ENCODE assay signal across 15 mouse cellular contexts in genomic region chr2:105375261-105375660, GRCm38 (mm10).
"Had no signal": no experiment of that assay in that cellular context is flagged by ENCODE, and none has a peak within 500 bp of the region (broad histone marks: within the 10 kb centered on the region; RNA-seq: fewer than 3 reads in every experiment).

No protein-coding gene starts in this region.

- H3K9ac ChIP-seq: liver, embryonic 12.5 days; lung, embryonic 14.5 days; midbrain, embryonic 15.5 days; neural tube, embryonic 12.5 days had no signal

- DNase-seq: kidney, postnatal 10 days; kidney, postnatal 4 days; left cerebral cortex, postnatal 4 days; lung, embryonic 14.5 days; lung, postnatal 4 days; retina, postnatal 1 day; right cerebral cortex, postnatal 4 days; spleen, adult 18-20 months; thymus, postnatal 36 days had no signal

- H3K36me3 ChIP-seq: liver, embryonic 12.5 days; midbrain, embryonic 15.5 days; neural tube, embryonic 12.5 days had no signal

- H3K27ac ChIP-seq: layer of hippocampus, adult 2 months; liver, embryonic 12.5 days; midbrain, embryonic 15.5 days; neural tube, embryonic 12.5 days had no signal

- H3K4me1 ChIP-seq: megakaryocyte, embryonic 14.5 days had no signal

- H3K4me2 ChIP-seq: liver, embryonic 12.5 days; lung, embryonic 14.5 days; midbrain, embryonic 11.5 days; midbrain, embryonic 15.5 days; neural tube, embryonic 12.5 days had no signal

- H3K27me3 ChIP-seq: neural tube, embryonic 12.5 days had no signal

- H3K9me3 ChIP-seq: liver, embryonic 12.5 days; midbrain, embryonic 15.5 days; neural tube, embryonic 12.5 days had no signal

- ATAC-seq: liver, embryonic 12.5 days; midbrain, embryonic 15.5 days had no signal

- H3K4me3 ChIP-seq: layer of hippocampus, adult 2 months; liver, embryonic 12.5 days; megakaryocyte, embryonic 14.5 days; midbrain, embryonic 15.5 days; neural tube, embryonic 12.5 days had no signal
